Mouse (Mus musculus): ENCODE measurements around the gene Kcnj9. TPM values are rescaled to one million over a fixed set of nuclear protein-coding genes. Genes with fewer than 3 reads are reported as not detected.

Gene Kcnj9
- total RNA-seq, 2 experiments from 2014 or later = 67.2 to 69.2 TPM

- Histone ChIP-seq H3K27ac (peak overlapping the region; percentile 77), H3K4me3 (peak overlapping the region; percentile 20; the same call in 1 of the 2 replicates)
- no peak for DNase-seq (ENCODE audit: low spot score in 2 of 2)
- TF ChIP-seq CTCF (conservative IDR thresholded peaks at IDR 0.05) = no peak
These were observed 36.2 kb downstream of the Kcnj9 start for GRCm38 (mm10) chr1:172292880-172293279.

GRCm38 (mm10) chr1:172289617-172289946, 39.5 kb downstream of the Kcnj9 start:
- no peak for DNase-seq (ENCODE audit: low spot score in 2 of 2)
- TF ChIP-seq CTCF (conservative IDR thresholded peaks at IDR 0.05) = no peak
- Histone ChIP-seq H3K4me3 (no peak overlapping the region), H3K27ac (no peak overlapping the region)

GRCm38 (mm10) chr1:172288900-172289616, 40.1 kb downstream of the Kcnj9 start:
- H3K27ac ChIP-seq = no peak overlapping the region
- no peak for TF ChIP-seq CTCF (conservative IDR thresholded peaks at IDR 0.05)
- DNase-seq (ENCODE audit: low spot score in 2 of 2) = no peak
- no peak overlapping the region for H3K4me3 ChIP-seq

GRCm38 (mm10) chr1:172286740-172287139, 42.4 kb downstream of the Kcnj9 start:
- no peak for TF ChIP-seq CTCF (conservative IDR thresholded peaks at IDR 0.05)
- peak overlapping the region; percentile 10; the same call in 1 of the 2 replicates for H3K27ac ChIP-seq
- H3K4me3 ChIP-seq = no peak overlapping the region
- no peak for DNase-seq (ENCODE audit: low spot score in 2 of 2)

GRCm38 (mm10) chr1:172284221-172284620, 44.9 kb downstream of the Kcnj9 start:
- no peak for DNase-seq (ENCODE audit: low spot score in 2 of 2)
- Histone ChIP-seq H3K4me3 (no peak overlapping the region), H3K27ac (no peak overlapping the region)
- no peak for TF ChIP-seq CTCF (conservative IDR thresholded peaks at IDR 0.05)

- DNase-seq (ENCODE audit: low spot score in 2 of 2) = no peak
- TF ChIP-seq CTCF (conservative IDR thresholded peaks at IDR 0.05) = no peak
- H3K27ac ChIP-seq = peak overlapping the region; percentile 90
- H3K4me3 ChIP-seq = no peak overlapping the region
These were observed 46.0 kb downstream of the Kcnj9 start for GRCm38 (mm10) chr1:172283073-172283472.

GRCm38 (mm10) chr1:172281522-172282254, 47.4 kb downstream of the Kcnj9 start:
- Histone ChIP-seq H3K4me3 (no peak overlapping the region), H3K27ac (peak overlapping the region; percentile 90)
- peak in 1 of 2 experiments; percentile 31 for DNase-seq (ENCODE audit: low spot score in 2 of 2)
- peak; percentile 53 for TF ChIP-seq CTCF (conservative IDR thresholded peaks at IDR 0.05)

- Histone ChIP-seq H3K4me3 (no peak overlapping the region), H3K27ac (peak overlapping the region; percentile 90)
- TF ChIP-seq CTCF (conservative IDR thresholded peaks at IDR 0.05) = no peak
- DNase-seq (ENCODE audit: low spot score in 2 of 2) = peak in 1 of 2 experiments; percentile 20
These were observed 49.2 kb downstream of the Kcnj9 start for GRCm38 (mm10) chr1:172279768-172280509.

- TF ChIP-seq CTCF (conservative IDR thresholded peaks at IDR 0.05) = no peak
- no peak for DNase-seq (ENCODE audit: low spot score in 2 of 2)
- H3K27ac ChIP-seq = peak overlapping the region; percentile 90
- H3K4me3 ChIP-seq = no peak overlapping the region
These were observed 50.8 kb downstream of the Kcnj9 start for GRCm38 (mm10) chr1:172278328-172278727.

GRCm38 (mm10) chr1:172277172-172277571, 51.9 kb downstream of the Kcnj9 start:
- TF ChIP-seq CTCF (conservative IDR thresholded peaks at IDR 0.05) = no peak

GRCm38 (mm10) chr1:172274547-172274946, 54.6 kb downstream of the Kcnj9 start:
- Histone ChIP-seq H3K27ac (no peak overlapping the region), H3K4me3 (no peak overlapping the region)
- TF ChIP-seq CTCF (conservative IDR thresholded peaks at IDR 0.05) = no peak
- no peak for DNase-seq (ENCODE audit: low spot score in 2 of 2)

More at GRCm38 (mm10) chr1:172277172-172277571, 51.9 kb downstream of the Kcnj9 start:
- H3K27ac ChIP-seq = peak overlapping the region; percentile 28; the same call in 1 of the 2 replicates
- no peak for DNase-seq (ENCODE audit: low spot score in 2 of 2)
- no peak overlapping the region for H3K4me3 ChIP-seq

GRCm38 (mm10) chr1:172274116-172274515, 55.0 kb downstream of the Kcnj9 start:
- no peak overlapping the region for H3K27ac ChIP-seq
- no peak for TF ChIP-seq CTCF (conservative IDR thresholded peaks at IDR 0.05)
- no peak overlapping the region for H3K4me3 ChIP-seq
- DNase-seq (ENCODE audit: low spot score in 2 of 2) = no peak

- no peak for TF ChIP-seq CTCF (conservative IDR thresholded peaks at IDR 0.05)
- DNase-seq (ENCODE audit: low spot score in 2 of 2) = no peak
- Histone ChIP-seq H3K4me3 (no peak overlapping the region), H3K27ac (no peak overlapping the region)
These were observed 55.7 kb downstream of the Kcnj9 start for GRCm38 (mm10) chr1:172273386-172273785.
